Mouse (Mus musculus) intestine, embryonic 14.5 days (tissue): ENCODE results near the gene Cdc42ep4. TPM values are rescaled to one million over a fixed set of nuclear protein-coding genes. Genes with fewer than 3 reads are reported as not detected.
A peak's percentile ranks its signal among the peaks of the same experiment; 100 is the strongest.

Experiments
- ATAC-seq: fragments of 200-750 bp; cut with Nextera tagmentation; replicated peaks from 2 replicates; pipeline ENCODE4 v1.8.0; 2017; ENCODE audit warnings: low read depth, moderate number of reproducible peaks, moderate TSS enrichment, moderate library complexity; ENCODE audit not compliant: low FRiP score, low TSS enrichment
- DNase-seq: peaks from one replicate; pipeline ENCODE4 v3.0.0-alpha.2; 2018; ENCODE audit warnings: low spot score
- H3K27ac ChIP-seq: fragments of 300-500 bp; sonication (generic); 2 replicates; pipeline ENCODE4 v1.5.1; 2014; ENCODE audit warnings: low read depth, mild to moderate bottlenecking, control low read depth
- H3K27me3 ChIP-seq: fragments of 300-500 bp; sonication (generic); replicated peaks from 2 replicates; pipeline ENCODE4 v1.6.1; 2014; ENCODE audit warnings: low read length, control low read depth; ENCODE audit not compliant: control insufficient read depth, insufficient read depth
- H3K36me3 ChIP-seq: fragments of 300-500 bp; sonication (generic); 2 replicates; pipeline ENCODE4 v1.6.1; 2014; ENCODE audit warnings: low read length, control low read depth; ENCODE audit not compliant: control insufficient read depth, insufficient read depth
- H3K4me1 ChIP-seq: fragments of 300-500 bp; sonication (generic); replicated peaks from 2 replicates; pipeline ENCODE4 v1.6.1; 2014; ENCODE audit warnings: low read length, control low read depth, mixed read lengths; ENCODE audit not compliant: control insufficient read depth, insufficient read depth
- H3K4me2 ChIP-seq: fragments of 300-500 bp; sonication (generic); 2 replicates; pipeline ENCODE4 v1.6.1; 2014; ENCODE audit warnings: low read length
- H3K4me3 ChIP-seq: fragments of 300-500 bp; sonication (generic); 2 replicates; pipeline ENCODE4 v1.5.1; 2014; ENCODE audit warnings: low read depth, low read length, control low read depth, mixed read lengths
- H3K9ac ChIP-seq: fragments of 300-500 bp; sonication (generic); 2 replicates; pipeline ENCODE4 v1.6.1; 2014; ENCODE audit warnings: mild to moderate bottlenecking, low read length
- H3K9me3 ChIP-seq: fragments of 300-500 bp; sonication (generic); 2 replicates; pipeline ENCODE4 v1.6.1; 2016; ENCODE audit warnings: low read length, control low read depth; ENCODE audit not compliant: control insufficient read depth
- WGBS: fragments of 180-500 bp; shearing (Covaris S2); extraction: QIAGEN DNeasy Blood & Tissue Kit; methylation state at CpG from one replicate; pipeline ENCODE4 v1.1.7; 2014; 5-methylcytosine and 5-hydroxymethylcytosine counted together
- polyA plus RNA-seq: library from polyadenylated mRNA; unstranded; fragments of >200 nt; fragmentation: Nextera tagmentation; extraction: Ambion mirVana; gene quantifications from 2 replicates; pipeline ENCODE4 v1.2.1, GENCODE M21; 2014

The Cdc42ep4 gene
- polyA plus RNA-seq, 1 experiment from 2014 or later, result 46.8 TPM

GRCm38 (mm10) chr11:113788183-113788789, 36.6 kb upstream of the Cdc42ep4 start:
- no peak overlapping the region for H3K4me3 ChIP-seq
- no peaks in the 10 kb centered on the region for H3K27me3 ChIP-seq
- no peak for ATAC-seq
- DNase-seq, result no peak
- H3K4me2 ChIP-seq, result peak overlapping the region; percentile 20; the same call in 1 of the 2 replicates
- no peak overlapping the region for H3K9ac ChIP-seq
- H3K9me3 ChIP-seq, result no peaks in the 10 kb centered on the region
- H3K4me1 ChIP-seq, result peaks cover 50% of the 10 kb centered on the region
- 42% methylated on average over 2 of the region's 2 CpGs for WGBS
- H3K36me3 ChIP-seq, result no peaks in the 10 kb centered on the region
- H3K27ac ChIP-seq, result peak overlapping the region; percentile 83

GRCm38 (mm10) chr11:113787432-113788182, 35.9 kb upstream of the Cdc42ep4 start:
- H3K9ac ChIP-seq, result no peak overlapping the region
- H3K9me3 ChIP-seq, result no peaks in the 10 kb centered on the region
- H3K4me1 ChIP-seq, result peaks cover 50% of the 10 kb centered on the region
- no peak overlapping the region for H3K4me2 ChIP-seq
- H3K4me3 ChIP-seq, result no peak overlapping the region
- ATAC-seq (no peak), DNase-seq (no peak)
- 75% methylated on average over 13 of the region's 13 CpGs for WGBS
- H3K27ac ChIP-seq, result peak overlapping the region; percentile 83
- H3K27me3 ChIP-seq, result no peaks in the 10 kb centered on the region
- no peaks in the 10 kb centered on the region for H3K36me3 ChIP-seq

- 80% methylated on average over 11 of the region's 11 CpGs for WGBS
- no peak for ATAC-seq
- peaks cover 50% of the 10 kb centered on the region for H3K4me1 ChIP-seq
Measured at GRCm38 (mm10) chr11:113787009-113787408, 35.3 kb upstream of the Cdc42ep4 start.

GRCm38 (mm10) chr11:113786395-113786794, 34.7 kb upstream of the Cdc42ep4 start:
- H3K9ac ChIP-seq, result peak overlapping the region; percentile 55

More at GRCm38 (mm10) chr11:113787009-113787408, 35.3 kb upstream of the Cdc42ep4 start:
- no peak for DNase-seq
- Histone ChIP-seq H3K9me3 (no peaks in the 10 kb centered on the region), H3K4me2 (peak overlapping the region; percentile 57; the same call in 1 of the 2 replicates), H3K9ac (no peak overlapping the region), H3K4me3 (no peak overlapping the region), H3K27ac (peak overlapping the region; percentile 99; the same call in 1 of the 2 replicates), H3K27me3 (no peaks in the 10 kb centered on the region), H3K36me3 (no peaks in the 10 kb centered on the region)

GRCm38 (mm10) chr11:113785406-113786171, 33.9 kb upstream of the Cdc42ep4 start:
- WGBS, result 4% methylated on average over 19 of the region's 19 CpGs
- H3K4me3 ChIP-seq, result peak overlapping the region; percentile 28

More at GRCm38 (mm10) chr11:113786395-113786794, 34.7 kb upstream of the Cdc42ep4 start:
- Histone ChIP-seq H3K4me2 (peak overlapping the region; percentile 57), H3K27ac (peak overlapping the region; percentile 99), H3K27me3 (no peaks in the 10 kb centered on the region), H3K4me1 (peaks cover 45% of the 10 kb centered on the region), H3K36me3 (no peaks in the 10 kb centered on the region), H3K4me3 (peak overlapping the region; percentile 28), H3K9me3 (no peaks in the 10 kb centered on the region)
- DNase-seq (no peak), ATAC-seq (0 out of 2 replicates have a peak, but pooled peaks have one; percentile 1)
- WGBS, result 49% methylated on average over 4 of the region's 4 CpGs

GRCm38 (mm10) chr11:113784656-113785396, 33.1 kb upstream of the Cdc42ep4 start:
- Histone ChIP-seq H3K27ac (peak overlapping the region; percentile 99), H3K27me3 (no peaks in the 10 kb centered on the region), H3K4me2 (peak overlapping the region; percentile 57), H3K4me1 (peaks cover 46% of the 10 kb centered on the region), H3K4me3 (no peak overlapping the region), H3K9ac (no peak overlapping the region), H3K9me3 (no peaks in the 10 kb centered on the region), H3K36me3 (no peaks in the 10 kb centered on the region)
- 35% methylated on average over 2 of the region's 2 CpGs for WGBS
- no peak for ATAC-seq
- DNase-seq, result peak; percentile 50

More at GRCm38 (mm10) chr11:113785406-113786171, 33.9 kb upstream of the Cdc42ep4 start:
- H3K9ac ChIP-seq, result peak overlapping the region; percentile 55
- H3K27ac ChIP-seq, result peak overlapping the region; percentile 99
- H3K4me1 ChIP-seq, result peaks cover 44% of the 10 kb centered on the region
- ATAC-seq (peak; percentile 91), DNase-seq (peak; percentile 88)
- peak overlapping the region; percentile 57 for H3K4me2 ChIP-seq
- H3K27me3 ChIP-seq, result no peaks in the 10 kb centered on the region
- H3K9me3 ChIP-seq, result no peaks in the 10 kb centered on the region
- H3K36me3 ChIP-seq, result no peaks in the 10 kb centered on the region

GRCm38 (mm10) chr11:113782496-113782895, 30.8 kb upstream of the Cdc42ep4 start:
- Histone ChIP-seq H3K9ac (no peak overlapping the region), H3K27me3 (no peaks in the 10 kb centered on the region), H3K27ac (0 out of 2 replicates have a peak overlapping the region, but pooled peaks have one; percentile 27), H3K36me3 (no peaks in the 10 kb centered on the region), H3K4me2 (no peak overlapping the region), H3K4me1 (peaks cover 49% of the 10 kb centered on the region), H3K9me3 (no peaks in the 10 kb centered on the region), H3K4me3 (no peak overlapping the region)
- ATAC-seq, result no peak
- WGBS, result 90% methylated on average over 2 of the region's 2 CpGs
- no peak for DNase-seq

GRCm38 (mm10) chr11:113782006-113782405, 30.3 kb upstream of the Cdc42ep4 start:
- ATAC-seq, result no peak
- Histone ChIP-seq H3K9ac (no peak overlapping the region), H3K9me3 (no peaks in the 10 kb centered on the region), H3K4me2 (no peak overlapping the region), H3K27me3 (no peaks in the 10 kb centered on the region), H3K36me3 (no peaks in the 10 kb centered on the region), H3K4me3 (no peak overlapping the region), H3K4me1 (peaks cover 49% of the 10 kb centered on the region), H3K27ac (peak overlapping the region; percentile 27; the same call in 1 of the 2 replicates)
- DNase-seq, result no peak
- 26% methylated on average over 2 of the region's 2 CpGs for WGBS
